Mouse (Mus musculus) C2C12 (cell line): ENCODE measurements around the gene Hist1h2bk.

Source experiments
- CTCF ChIP-seq: IDR thresholded peaks from one replicate; pipeline ENCODE4 v1.5.1; 2011; ENCODE audit not compliant: control insufficient read depth, insufficient read depth, insufficient read length
- USF1 ChIP-seq: IDR thresholded peaks from one replicate; pipeline ENCODE4 v1.6.1; 2011; ENCODE audit warnings: low read depth, mild to moderate bottlenecking, control low read depth, moderate library complexity

DNA sequence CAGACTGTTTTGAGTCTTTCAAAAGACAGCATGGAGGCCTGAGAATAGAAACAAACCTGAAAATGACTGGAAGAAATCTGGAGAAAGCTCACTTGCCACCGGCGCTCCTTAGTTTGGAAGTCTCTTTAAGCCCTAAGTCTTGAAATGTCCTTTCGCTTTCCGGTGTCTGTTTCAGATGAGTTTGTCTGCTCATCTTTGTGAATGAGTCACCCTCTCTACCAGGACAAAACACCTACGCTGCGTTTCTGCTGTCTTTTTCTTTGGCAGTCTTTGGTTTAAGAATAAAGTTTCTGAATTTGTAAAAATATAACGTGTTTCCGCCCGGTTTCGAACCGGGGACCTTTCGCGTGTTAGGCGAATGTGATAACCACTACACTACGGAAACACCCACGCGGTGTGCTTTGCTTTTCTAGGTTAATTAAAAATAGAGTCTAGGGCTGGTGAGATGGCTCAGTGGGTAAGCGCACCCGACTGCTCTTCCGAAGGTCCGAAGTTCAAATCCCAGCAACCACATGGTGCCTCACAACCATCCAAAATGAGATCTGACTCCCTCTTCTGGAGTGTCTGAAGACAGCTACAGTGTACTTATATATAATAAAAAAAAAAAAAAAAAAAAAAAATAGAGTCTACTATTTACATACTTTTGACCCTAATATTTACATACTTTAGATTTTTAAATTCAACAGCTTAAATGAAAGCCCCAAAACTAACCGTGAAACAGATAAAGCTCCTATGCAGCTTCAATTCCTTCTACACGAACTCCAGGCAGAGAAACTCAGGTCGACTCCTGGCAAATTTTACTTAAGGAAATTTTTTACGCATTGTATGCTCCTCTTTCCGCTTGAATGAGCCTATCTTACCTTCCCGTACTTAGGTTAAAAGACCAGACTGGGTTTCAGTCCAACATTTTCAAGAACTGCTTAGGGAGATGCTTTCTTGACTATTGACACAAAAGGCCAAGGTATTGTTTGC, 19.9 kb upstream of the Hist1h2bk start:
- no peak for TF ChIP-seq USF1
- TF ChIP-seq CTCF, result no peak
